Mouse (Mus musculus) adrenal gland, adult (tissue): Measurements from ENCODE around the gene Mpp2.

Experiments used
- DNase-seq, 2 experiments: peaks; one replicate each; pipeline ENCODE4 v3.0.0; 2022 to 2023; ENCODE audit warnings: low spot score in 1 of 2; ENCODE audit not compliant: inconsistent age in 2 of 2

The Mpp2 gene

DNA sequence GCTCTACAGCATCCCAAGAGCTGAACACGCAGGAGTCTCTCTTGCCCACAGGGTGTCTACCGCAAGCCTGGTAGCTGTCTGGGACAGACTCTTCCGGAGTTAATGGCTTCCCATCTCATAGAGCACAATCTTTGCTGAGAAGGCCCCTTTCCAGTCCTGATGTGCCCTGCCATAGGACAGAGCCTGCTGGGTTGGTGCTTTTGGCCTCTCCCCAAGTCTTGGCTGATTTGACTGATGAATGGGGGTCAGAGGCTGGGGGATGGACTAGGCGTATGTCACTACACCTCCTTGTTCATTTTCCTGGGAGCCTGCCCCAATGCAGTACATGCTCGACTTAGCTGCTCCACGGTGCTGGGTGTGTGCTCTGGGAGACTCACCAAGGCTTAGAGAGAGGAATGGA lies 50.5 kb downstream of the Mpp2 start:
- DNase-seq: no peak

DNA sequence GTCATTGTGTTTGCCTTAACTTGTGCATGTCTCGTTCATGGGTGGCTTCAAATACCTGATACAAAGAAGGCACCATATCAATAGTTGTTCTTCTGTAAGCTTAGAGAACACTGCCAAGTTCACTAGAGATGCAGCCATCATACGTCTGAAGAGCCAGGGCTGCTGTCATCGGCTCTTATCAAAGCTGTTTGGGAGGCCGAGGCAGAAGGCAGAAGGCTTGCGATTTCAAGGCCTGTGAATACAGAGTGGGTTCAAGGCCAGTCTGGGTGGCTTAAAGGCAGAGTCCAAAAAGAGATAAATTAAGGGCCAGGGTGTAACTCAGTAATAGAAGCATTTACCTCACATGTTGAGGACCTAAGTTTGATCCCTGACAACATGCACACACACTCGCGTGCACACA lies 52.0 kb downstream of the Mpp2 start:
- peak; percentile 64 to 69 for DNase-seq

DNA sequence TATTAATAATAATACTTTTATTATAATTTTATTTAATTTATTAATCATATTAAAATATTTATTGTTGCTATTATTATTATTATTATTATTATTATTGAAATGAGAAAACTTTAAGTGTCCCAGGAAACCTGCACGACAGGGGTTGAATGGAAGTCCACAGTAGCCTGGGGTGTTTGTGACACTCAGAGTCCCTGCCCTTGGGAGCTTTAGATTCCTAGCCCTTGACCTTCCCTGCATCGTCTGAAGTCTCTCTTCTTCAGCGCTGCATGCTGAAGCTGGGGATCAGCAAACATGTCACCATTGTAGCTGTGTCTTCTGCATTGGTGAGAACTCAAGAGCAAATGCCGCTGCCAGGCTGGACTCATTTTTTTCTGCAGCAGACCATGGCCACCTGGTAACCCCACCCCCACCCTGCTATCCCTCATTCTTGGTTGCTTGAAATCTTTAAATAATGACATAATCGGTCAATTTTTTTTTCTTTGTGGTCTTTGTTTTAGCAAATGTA lies 52.8 kb downstream of the Mpp2 start:
- DNase-seq: no peak

DNA sequence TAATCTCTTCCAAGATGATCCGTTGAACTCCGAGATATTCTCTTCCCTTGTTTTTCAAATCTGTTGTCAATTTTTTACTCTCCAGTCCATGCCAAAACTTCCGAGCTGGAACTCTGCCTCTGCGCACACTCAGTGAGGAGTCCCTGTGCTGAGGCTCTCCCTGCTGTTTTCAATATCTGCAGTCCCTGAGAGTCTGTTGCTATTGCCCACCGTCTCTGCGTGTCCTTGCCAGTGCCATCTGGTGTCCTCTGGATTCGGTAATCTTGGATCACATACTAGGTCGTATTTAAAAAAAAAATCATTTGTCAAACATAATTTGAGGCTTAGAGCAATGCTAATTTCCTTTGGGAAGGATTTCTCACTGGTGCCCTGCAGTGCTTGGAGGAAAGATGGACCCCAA lies 53.4 kb downstream of the Mpp2 start:
- DNase-seq: no peak

DNA sequence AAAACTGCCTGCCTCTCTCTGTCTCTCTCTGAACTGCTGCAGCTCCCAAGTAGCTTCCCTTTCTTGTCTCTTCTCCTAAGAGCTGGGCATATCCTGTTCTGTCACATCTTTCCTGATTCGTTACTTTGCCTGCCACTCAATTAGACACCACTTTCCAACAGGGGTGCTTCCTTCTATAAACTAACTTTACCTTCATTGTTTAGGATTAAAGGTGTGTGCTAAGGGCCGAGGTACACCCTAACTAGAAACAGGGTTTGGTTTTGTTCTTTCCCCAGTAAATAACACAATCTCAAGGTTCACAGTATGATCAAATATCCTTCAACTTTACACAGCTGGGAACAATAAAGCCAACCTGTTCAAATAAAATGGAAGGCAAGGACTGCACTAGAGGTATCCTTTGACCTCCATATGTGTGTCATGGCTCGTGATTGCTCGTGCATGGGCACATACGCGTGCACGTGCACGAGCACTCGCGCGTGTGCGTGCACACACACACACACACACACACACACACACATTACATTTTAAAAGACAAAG lies 55.2 kb downstream of the Mpp2 start:
- no peak for DNase-seq

DNA sequence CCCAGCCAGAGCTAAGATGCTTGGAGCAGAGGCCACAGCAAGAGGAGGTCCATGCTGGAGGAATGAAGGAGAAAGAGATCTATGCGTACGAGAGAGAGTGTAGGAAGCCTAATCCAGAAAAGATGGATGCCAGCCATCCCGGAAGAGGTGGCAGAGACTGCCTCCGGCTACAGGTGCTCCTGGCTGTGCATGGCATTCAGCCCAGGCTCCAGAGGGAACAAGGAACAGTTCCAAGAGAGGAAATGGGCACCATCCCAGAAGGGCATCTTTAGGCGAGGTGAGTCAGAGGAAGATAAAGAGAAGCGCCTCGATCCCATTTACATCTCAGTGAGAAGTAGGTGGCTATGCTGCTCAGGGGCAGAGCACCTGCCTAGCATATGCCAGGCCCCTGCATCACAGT lies 57.2 kb downstream of the Mpp2 start:
- DNase-seq: peak; percentile 56 to 63

GRCm38 (mm10) chr11:102029966-102030365 lies 58.3 kb downstream of the Mpp2 start:
- no peak for DNase-seq

GRCm38 (mm10) chr11:102029304-102029703 lies 59.0 kb downstream of the Mpp2 start:
- DNase-seq: no peak

DNA sequence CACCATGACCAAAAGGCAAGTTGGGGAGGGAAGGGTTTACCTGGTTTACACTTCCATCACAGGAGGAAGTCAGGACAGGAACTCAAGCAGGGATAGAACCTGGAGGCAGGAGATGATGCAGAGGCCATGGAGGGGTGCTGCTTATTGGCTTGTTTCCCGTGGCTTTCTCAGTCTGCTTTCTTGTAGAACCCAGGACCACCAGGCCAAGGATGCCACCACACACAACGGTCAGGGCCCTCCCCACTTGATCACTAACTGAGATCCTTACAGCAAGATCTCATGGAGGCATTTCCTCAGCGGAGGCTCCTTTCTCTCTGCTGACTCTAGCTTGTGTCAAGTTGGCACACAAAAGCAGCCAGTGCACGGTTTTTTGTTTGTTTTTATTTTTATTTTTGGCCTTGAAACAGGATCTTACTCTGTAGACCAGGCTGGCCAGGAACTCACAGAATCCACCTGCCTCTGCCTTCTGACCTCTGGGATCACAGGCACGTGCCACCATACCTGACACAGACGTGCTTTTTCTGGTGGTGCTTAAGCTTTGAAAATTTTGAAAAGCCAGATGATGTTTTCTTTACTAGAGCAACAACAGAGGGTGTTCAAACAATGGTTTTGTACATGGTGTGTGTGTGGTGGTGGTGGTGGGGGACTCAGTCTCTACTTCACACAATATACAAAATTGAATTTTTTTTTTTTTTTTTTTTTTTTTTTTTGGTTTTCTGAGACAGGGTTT lies 60.1 kb downstream of the Mpp2 start, which contains the start of gene Mpp3:
Mpp3 (minus strand) TSS at position 375 of the 730 bp plus-strand sequence.
- DNase-seq: no peak

DNA sequence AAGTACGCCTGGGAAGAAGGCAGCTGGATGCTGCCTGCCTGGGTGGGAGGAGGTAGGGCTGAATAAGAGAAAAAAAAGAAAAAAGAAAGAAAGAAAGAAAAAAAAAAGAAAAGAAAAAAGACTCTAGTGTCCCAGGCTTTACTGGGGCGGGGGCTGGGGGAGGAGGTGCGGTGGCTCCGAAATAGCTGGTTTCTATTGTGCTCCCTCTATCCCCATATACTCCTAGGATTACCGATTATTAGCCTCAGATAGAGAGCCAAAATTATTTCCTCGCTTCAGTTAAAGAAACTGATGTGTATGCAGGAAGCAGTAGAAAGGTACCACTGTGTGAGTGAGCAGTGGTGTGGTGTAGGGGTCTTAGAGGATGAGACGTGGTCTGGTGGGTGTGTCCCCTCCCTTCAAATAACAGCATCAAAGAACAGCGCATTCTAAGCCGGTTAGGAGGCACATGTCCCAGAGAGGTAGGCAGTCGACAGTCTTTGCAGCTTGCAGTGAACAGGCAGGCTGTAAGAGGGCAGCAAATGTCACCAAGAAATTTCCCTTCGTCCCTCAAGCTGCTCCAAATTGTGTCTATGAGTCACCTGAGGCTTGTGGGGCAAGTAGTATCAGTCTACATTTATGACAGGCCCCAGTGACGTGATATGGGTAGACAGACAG lies 60.8 kb downstream of the Mpp2 start:
- peak; percentile 68 to 75 for DNase-seq

- peak; percentile 90 to 93 for DNase-seq
Observed at GRCm38 (mm10) chr11:102026694-102027360, 61.5 kb downstream of the Mpp2 start.

- peak; percentile 61 to 76 for DNase-seq
Observed at GRCm38 (mm10) chr11:102025991-102026660, 62.2 kb downstream of the Mpp2 start.

- peak; percentile 39 to 58 for DNase-seq
Observed at GRCm38 (mm10) chr11:102025354-102025753, 63.0 kb downstream of the Mpp2 start.

DNA sequence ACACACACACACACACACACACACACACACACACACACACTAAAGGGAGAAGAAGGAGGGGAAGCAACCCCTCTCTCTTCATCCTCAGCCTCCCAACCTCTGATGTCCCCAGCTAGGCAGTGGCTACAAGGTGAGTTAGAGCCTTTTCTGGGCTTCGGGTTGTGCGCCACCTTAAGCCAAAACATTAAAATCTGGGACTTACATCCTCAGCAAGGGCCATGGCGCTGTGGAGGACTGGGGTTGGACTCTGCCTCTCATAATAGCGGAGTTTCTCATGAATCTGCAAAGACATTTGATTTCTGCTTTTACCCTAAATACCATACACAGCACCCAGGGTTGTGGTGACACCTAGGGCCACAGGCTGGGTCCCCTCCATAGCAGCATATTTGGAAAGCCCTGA lies 63.4 kb downstream of the Mpp2 start:
- no peak for DNase-seq

GRCm38 (mm10) chr11:102024084-102024758 lies 64.1 kb downstream of the Mpp2 start:
- DNase-seq: peak; percentile 58 to 62

- no peak for DNase-seq
Observed at GRCm38 (mm10) chr11:102023406-102023805, 64.9 kb downstream of the Mpp2 start.

DNA sequence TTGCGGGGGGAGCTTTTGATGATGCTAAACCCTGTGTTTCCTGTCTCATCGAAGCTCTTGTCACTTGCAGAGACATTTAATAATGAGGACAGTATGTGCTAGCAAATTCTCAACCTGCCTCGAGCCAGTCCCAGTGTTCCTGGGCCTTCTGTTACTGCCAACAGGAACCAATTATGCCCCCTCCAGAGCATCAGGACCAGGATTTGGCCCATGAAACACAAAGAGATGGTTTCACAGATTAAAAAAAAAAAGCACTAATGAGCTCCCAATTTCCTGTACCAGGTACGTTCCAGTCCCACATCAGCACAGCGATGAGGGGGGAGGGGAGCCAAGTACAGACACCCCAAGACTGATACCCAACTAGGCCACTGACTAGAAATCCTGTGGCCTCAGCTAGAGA lies 67.1 kb downstream of the Mpp2 start:
- no peak for DNase-seq

- DNase-seq: no peak
Observed at GRCm38 (mm10) chr11:102019736-102020135, 68.6 kb downstream of the Mpp2 start.

DNA sequence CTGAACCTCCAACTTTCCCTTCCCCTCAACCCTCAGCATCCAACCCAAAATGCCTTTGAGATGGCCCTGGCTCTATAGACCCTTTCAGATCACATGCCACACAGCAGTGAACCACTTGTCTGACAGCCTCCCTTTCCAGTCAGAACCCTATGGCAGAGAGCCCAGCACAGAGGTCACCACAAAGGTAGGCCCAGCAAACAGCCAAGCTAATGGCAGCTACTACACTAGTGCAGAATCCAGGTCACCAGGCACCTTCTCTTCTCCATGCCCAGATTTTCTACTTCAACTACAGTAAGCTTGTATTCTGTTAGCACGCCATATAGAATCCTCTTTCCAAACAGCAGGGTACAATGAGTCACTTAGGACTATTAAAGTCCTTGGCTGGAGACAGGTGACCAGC lies 72.2 kb downstream of the Mpp2 start:
- no peak for DNase-seq

- DNase-seq: no peak
Observed at GRCm38 (mm10) chr11:102015472-102015871, 72.8 kb downstream of the Mpp2 start.
